Mouse (Mus musculus) liver, adult 2 months (tissue): ENCODE data around the gene Amh. TPM values are rescaled to one million over a fixed set of nuclear protein-coding genes. Genes with fewer than 3 reads are reported as not detected.

Source experiments
- DNase-seq: peaks from one replicate; pipeline ENCODE4 v3.0.0-alpha.2; 2011; ENCODE audit warnings: low read depth, low spot score; ENCODE audit errors: extremely low read depth
- H3K27ac ChIP-seq: fragments of 200-500 bp; replicated peaks from 2 replicates; pipeline ENCODE4 v1.5.1; 2012; ENCODE audit warnings: low read depth, mild to moderate bottlenecking, control low read depth, inconsistent platforms, low read length; ENCODE audit not compliant: insufficient read depth
- H3K27me3 ChIP-seq: fragments of 200-500 bp; 2 replicates; pipeline ENCODE4 v1.6.1; 2012; ENCODE audit warnings: mild to moderate bottlenecking, moderate library complexity, low read length, inconsistent platforms; ENCODE audit not compliant: control insufficient read depth, insufficient read depth
- H3K36me3 ChIP-seq: fragments of 200-500 bp; 2 replicates; pipeline ENCODE4 v1.6.1; 2012; ENCODE audit warnings: low read length, inconsistent platforms; ENCODE audit not compliant: control insufficient read depth, insufficient read depth
- H3K4me1 ChIP-seq: fragments of 200-500 bp; 2 replicates; pipeline ENCODE4 v1.6.1; 2011; ENCODE audit warnings: low read length; ENCODE audit not compliant: control insufficient read depth, insufficient read depth
- H3K4me3 ChIP-seq: fragments of 200-500 bp; 2 replicates; pipeline ENCODE4 v1.5.1; 2011; ENCODE audit warnings: low read depth, mild to moderate bottlenecking, control low read depth, low read length, moderate library complexity; ENCODE audit not compliant: insufficient read depth
- H3K79me2 ChIP-seq: fragments of 200-500 bp; 2 replicates; pipeline ENCODE4 v1.6.1; 2012; ENCODE audit warnings: inconsistent platforms, mild to moderate bottlenecking, low read length, moderate library complexity; ENCODE audit not compliant: control insufficient read depth, insufficient read depth
- H3K9ac ChIP-seq: fragments of 200-500 bp; 2 replicates; pipeline ENCODE4 v1.6.1; 2012; ENCODE audit warnings: low read depth, mild to moderate bottlenecking, control low read depth, inconsistent platforms, low read length
- CTCF ChIP-seq: fragments of 200-500 bp; IDR thresholded peaks from 2 replicates; pipeline ENCODE4 v1.5.1; 2011; ENCODE audit warnings: low read depth, low read length, control low read depth
- POLR2A ChIP-seq: fragments of 200-500 bp; IDR thresholded peaks from 2 replicates; pipeline ENCODE4 v1.6.1; 2011; ENCODE audit warnings: low read length, control low read depth; ENCODE audit not compliant: insufficient read depth; ENCODE audit errors: extremely low read depth
- WGBS: fragments of 180-500 bp; shearing (Covaris S2); methylation state at CpG from one replicate; pipeline ENCODE4 v1.1.7; 2018; 5-methylcytosine and 5-hydroxymethylcytosine counted together
- polyA plus RNA-seq: library from polyadenylated mRNA; depleted of rRNA; stranded (reverse); fragments of >200 nt; gene quantifications from 2 replicates; pipeline ENCODE4 v1.2.3, GENCODE M21; 2012
- total RNA-seq: library from RNA; depleted of rRNA; stranded (reverse); fragments of >200 nt; gene quantifications from 2 replicates; pipeline ENCODE4 v1.2.3, GENCODE M21; 2014

Amh gene
- total and polyA plus RNA-seq, 2 experiments: 0.18 to 0.21 TPM

- TF ChIP-seq CTCF (no peak), POLR2A (no peak)
- Histone ChIP-seq H3K4me1 (peaks cover 11% of the 10 kb centered on the region), H3K9ac (no peak overlapping the region), H3K36me3 (peaks cover 23% of the 10 kb centered on the region; the same call in 1 of the 2 replicates), H3K27me3 (no peaks in the 10 kb centered on the region), H3K79me2 (no peaks in the 10 kb centered on the region; the same call in 1 of the 2 replicates), H3K27ac (no peak overlapping the region), H3K4me3 (no peak overlapping the region)
- DNase-seq: no peak
- WGBS: 93% methylated on average over 6 of the region's 6 CpGs
These were observed 28.6 kb upstream of the Amh start for GRCm38 (mm10) chr10:80776358-80776869.

GRCm38 (mm10) chr10:80777123-80777522 lies 27.9 kb upstream of the Amh start:
- DNase-seq: no peak
- Histone ChIP-seq H3K4me3 (no peak overlapping the region), H3K4me1 (peaks cover 11% of the 10 kb centered on the region), H3K27me3 (no peaks in the 10 kb centered on the region), H3K79me2 (no peaks in the 10 kb centered on the region; the same call in 1 of the 2 replicates), H3K9ac (no peak overlapping the region), H3K36me3 (peaks cover 22% of the 10 kb centered on the region; the same call in 1 of the 2 replicates), H3K27ac (no peak overlapping the region)
- WGBS: 90% methylated on average over 5 of the region's 5 CpGs
- TF ChIP-seq POLR2A: no peak
- no peak for TF ChIP-seq CTCF

- TF ChIP-seq CTCF (no peak), POLR2A (no peak)
- no peaks in the 10 kb centered on the region for H3K4me1 ChIP-seq
- no peak overlapping the region for H3K4me3 ChIP-seq
- no peak for DNase-seq
- H3K36me3 ChIP-seq: peaks cover 27% of the 10 kb centered on the region; the same call in 1 of the 2 replicates
- H3K9ac ChIP-seq: no peak overlapping the region
- H3K79me2 ChIP-seq: no peaks in the 10 kb centered on the region; the same call in 1 of the 2 replicates
- no peaks in the 10 kb centered on the region for H3K27me3 ChIP-seq
- no peak overlapping the region for H3K27ac ChIP-seq
These were observed 25.5 kb upstream of the Amh start for GRCm38 (mm10) chr10:80779565-80779964.

- H3K27ac ChIP-seq: no peak overlapping the region
- no peak for TF ChIP-seq POLR2A
- no peak for TF ChIP-seq CTCF
These were observed 20.7 kb upstream of the Amh start for GRCm38 (mm10) chr10:80784302-80784701.

GRCm38 (mm10) chr10:80784871-80785270 lies 20.2 kb upstream of the Amh start:
- no peaks in the 10 kb centered on the region for H3K79me2 ChIP-seq
- H3K9ac ChIP-seq: no peak overlapping the region
- no peak overlapping the region for H3K27ac ChIP-seq
- H3K36me3 ChIP-seq: peaks cover 21% of the 10 kb centered on the region; the same call in 1 of the 2 replicates
- no peaks in the 10 kb centered on the region for H3K27me3 ChIP-seq
- no peak for TF ChIP-seq POLR2A
- TF ChIP-seq CTCF: no peak
- H3K4me3 ChIP-seq: no peak overlapping the region
- no peak for DNase-seq
- H3K4me1 ChIP-seq: no peaks in the 10 kb centered on the region
- 93% methylated on average over 12 of the region's 12 CpGs for WGBS

More at GRCm38 (mm10) chr10:80784302-80784701, 20.7 kb upstream of the Amh start:
- no peak for DNase-seq
- Histone ChIP-seq H3K36me3 (peaks cover 21% of the 10 kb centered on the region; the same call in 1 of the 2 replicates), H3K9ac (no peak overlapping the region), H3K79me2 (no peaks in the 10 kb centered on the region), H3K4me1 (no peaks in the 10 kb centered on the region), H3K4me3 (no peak overlapping the region), H3K27me3 (no peaks in the 10 kb centered on the region)
- 100% methylated on average over 2 of the region's 2 CpGs for WGBS

GRCm38 (mm10) chr10:80785963-80786362 lies 19.1 kb upstream of the Amh start:
- Histone ChIP-seq H3K9ac (no peak overlapping the region), H3K27me3 (no peaks in the 10 kb centered on the region), H3K36me3 (peaks cover 17% of the 10 kb centered on the region; the same call in 1 of the 2 replicates), H3K79me2 (no peaks in the 10 kb centered on the region), H3K27ac (no peak overlapping the region), H3K4me1 (no peaks in the 10 kb centered on the region), H3K4me3 (no peak overlapping the region)
- TF ChIP-seq CTCF (no peak), POLR2A (no peak)
- 93% methylated on average over 11 of the region's 11 CpGs for WGBS
- no peak for DNase-seq
